Mouse (Mus musculus) adrenal gland, adult (tissue): ENCODE measurements at regions not wholly inside any gene's neighbourhood (a gene's known extent, or its start where the extent isn't known, plus 50 kb on each side); places are given as distances from the start of the nearest gene placed in this dataset.

Experiments
- DNase-seq, 2 experiments: peaks; one replicate each; pipeline ENCODE4 v3.0.0; 2022 to 2023; ENCODE audit warnings: low spot score in 1 of 2; ENCODE audit not compliant: inconsistent age in 2 of 2

GRCm38 (mm10) chr2:172613891-172614391 is 64.5 kb downstream of the Tfap2c start:
- peak; percentile 26 to 72 for DNase-seq

GRCm38 (mm10) chr2:172615148-172615547 is 65.8 kb downstream of the Tfap2c start:
- DNase-seq: no peak

GRCm38 (mm10) chr2:172615582-172615981 is 66.2 kb downstream of the Tfap2c start:
- DNase-seq: no peak

GRCm38 (mm10) chr2:172619168-172619567 is 69.8 kb downstream of the Tfap2c start:
- no peak for DNase-seq

DNA sequence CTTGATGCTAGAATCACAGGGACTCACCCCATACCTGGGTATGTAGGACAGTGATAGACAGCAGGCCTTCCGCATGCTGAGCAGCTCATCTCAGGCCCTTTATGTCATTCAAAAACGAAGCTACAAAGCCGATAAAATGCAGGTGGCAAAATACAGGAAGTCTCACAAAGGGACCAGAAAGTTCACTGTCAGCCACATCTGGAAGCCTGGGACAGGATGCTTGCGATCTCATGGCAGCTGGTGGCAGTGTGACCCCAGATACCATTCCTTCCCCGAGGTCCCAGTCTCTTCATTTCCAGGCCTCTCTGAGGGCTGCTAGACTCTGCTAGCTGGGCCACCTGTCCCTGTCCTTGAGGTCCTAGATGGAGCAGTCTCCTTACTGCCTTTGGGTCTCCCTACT is 70.6 kb downstream of the Tfap2c start:
- no peak for DNase-seq

- DNase-seq: no peak
Measured at GRCm38 (mm10) chr2:172623707-172624106, 74.3 kb downstream of the Tfap2c start.

GRCm38 (mm10) chr2:172627353-172628306 is 78.2 kb downstream of the Tfap2c start:
- DNase-seq: no peak

GRCm38 (mm10) chr2:172630333-172630732 is 80.9 kb downstream of the Tfap2c start:
- DNase-seq: no peak

DNA sequence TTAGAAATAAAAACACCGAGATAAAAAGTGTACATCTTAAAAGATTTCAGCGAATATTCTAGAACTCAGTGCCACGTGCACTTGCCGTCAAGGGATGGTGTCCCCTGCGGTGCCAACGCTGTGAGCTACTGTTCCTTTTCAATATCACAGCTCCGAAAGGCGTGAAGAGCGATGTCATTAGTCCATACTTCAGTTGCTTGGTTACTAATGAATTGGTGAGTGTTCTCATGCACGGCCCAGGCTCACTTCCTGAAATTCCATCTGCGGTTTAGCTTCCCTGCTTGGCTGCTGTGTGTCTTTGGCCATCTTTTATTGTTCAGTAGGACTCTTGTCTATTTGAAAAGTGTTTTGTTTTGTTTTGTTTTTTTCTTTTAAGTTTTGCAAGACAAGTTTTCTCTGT is 93.2 kb downstream of the Tfap2c start:
- DNase-seq: no peak

GRCm38 (mm10) chr2:172643860-172644259 is 94.5 kb downstream of the Tfap2c start:
- DNase-seq: peak; percentile 19 to 66

DNA sequence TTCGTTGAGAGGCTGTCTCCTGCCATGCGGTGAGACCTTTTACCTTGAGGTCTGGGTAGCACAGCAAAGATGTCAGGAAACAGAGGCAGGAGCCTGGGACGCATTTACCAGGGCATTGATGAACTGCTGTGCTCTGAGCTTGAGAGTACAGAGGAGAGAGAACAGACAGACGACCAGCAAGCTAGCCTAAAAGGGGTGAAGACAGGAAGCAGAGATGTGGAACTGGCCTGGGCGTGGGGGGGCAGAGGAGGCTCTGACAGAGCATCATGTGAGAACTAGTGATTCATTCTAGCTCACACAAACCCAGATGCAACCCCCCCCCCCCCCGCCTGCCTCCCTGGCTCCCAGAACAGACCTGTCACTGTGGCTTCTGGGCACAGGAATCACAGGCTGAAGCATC is 95.1 kb downstream of the Tfap2c start:
- no peak for DNase-seq

DNA sequence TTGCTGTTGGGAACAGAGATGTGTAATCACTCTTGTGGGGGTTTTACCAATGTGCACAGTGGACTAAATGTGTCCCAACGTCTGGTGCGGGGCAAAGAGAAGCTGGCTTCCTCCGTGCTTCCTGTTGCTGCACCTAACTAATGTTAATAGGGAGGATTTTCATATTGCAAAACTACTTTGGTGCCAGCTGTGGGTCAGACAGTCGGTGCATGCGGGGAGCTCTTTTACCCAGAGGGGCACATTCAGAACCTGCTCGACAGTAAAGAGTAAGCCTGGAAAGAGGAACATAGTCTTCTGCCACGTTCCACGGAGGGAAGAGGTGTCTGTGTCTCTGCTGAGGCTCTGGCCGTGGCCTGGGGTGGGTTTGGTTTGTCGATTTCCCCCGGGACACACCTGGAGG is 98.7 kb downstream of the Tfap2c start:
- no peak for DNase-seq

DNA sequence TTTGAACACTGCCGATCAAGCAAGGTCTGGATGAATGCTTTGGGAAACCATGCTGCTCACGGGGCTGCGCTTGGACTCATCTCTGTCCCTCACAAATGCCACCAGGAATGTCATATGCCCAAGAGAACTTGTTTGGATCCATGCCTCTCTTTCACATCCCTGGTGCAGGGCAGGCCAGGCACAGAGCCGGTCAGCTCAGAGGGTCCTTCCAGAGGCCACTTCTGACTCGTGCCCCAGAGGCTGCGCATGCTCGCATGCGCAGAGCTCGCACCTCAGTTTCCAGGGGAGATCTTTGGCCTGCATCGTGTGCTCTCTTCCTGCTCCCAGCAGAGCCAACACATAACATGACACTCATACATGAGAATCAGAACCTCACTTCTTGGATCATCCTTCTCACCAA is 111.1 kb downstream of the Tfap2c start:
- DNase-seq: no peak

- no peak for DNase-seq
Measured at GRCm38 (mm10) chr2:172660916-172661315, 111.5 kb downstream of the Tfap2c start.

DNA sequence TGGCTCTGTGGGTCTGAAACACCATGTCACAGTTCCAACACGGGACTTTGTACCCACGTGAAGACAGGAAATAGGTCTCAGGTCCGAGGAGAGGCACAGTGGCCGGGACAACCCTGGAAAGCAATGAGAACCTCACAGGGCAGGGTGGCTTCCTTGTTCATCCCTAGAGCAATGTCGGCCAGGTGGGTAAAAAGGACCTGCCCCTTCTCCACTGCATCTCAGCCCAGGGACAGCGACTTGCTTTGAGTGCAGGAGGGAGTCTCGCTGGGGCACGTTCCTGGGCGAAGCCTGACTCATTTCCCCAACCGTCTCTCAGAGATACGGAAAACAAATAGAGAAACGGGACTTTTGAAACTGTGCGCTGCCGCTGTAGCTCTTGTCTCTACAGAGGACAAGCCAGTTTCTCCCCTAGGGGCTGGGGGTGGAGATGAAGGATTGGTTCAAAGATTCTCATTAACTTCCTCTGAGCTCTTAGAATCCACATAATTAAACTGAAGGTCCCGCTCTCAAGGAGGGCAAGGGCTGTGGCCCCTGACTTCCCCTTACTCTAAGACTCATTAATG is 112.1 kb downstream of the Tfap2c start:
- peak in 1 of 2 experiments; percentile 19 for DNase-seq

DNA sequence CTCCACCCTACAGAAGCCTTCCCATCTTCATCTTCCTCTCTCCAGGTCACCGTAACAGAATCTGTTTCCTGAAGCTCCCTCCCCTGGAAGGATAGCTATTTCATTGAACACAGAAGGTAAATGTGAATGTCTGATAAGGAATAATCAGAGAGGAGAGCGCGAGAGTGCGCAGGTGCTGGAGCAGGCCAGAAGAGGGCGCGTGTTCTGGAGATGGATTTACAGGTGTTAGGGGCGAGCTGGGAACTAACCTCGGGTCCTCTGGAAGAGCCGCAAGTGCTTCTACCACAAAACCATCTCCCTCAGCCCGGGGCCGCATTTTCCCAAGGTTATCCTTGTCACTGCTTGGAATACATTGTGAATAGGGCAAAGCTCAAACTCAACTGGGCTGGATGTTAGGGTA is 112.8 kb downstream of the Tfap2c start:
- DNase-seq: no peak

GRCm38 (mm10) chr2:172663681-172664080 is 114.3 kb downstream of the Tfap2c start:
- no peak for DNase-seq

DNA sequence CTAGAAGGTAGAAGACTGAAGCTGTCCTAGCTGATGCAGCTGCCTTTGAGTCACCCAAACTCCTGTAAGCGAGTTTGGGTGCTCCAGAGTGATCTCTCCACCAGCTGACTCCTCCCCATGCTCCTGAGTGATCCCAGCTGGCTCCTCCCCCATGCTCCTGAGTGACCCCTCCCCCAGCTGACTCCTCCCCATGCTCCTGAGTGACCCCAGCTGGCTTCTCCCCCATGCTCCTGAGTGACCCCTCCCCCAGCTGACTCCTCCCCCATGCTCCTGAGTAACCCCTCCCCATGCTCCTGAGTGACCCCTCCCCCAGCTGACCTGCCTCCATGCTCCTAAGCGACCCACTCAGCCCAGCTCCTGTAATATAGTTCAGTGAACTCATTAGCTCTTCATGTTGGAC is 123.7 kb downstream of the Tfap2c start:
- DNase-seq: no peak

GRCm38 (mm10) chr2:172674641-172675040 is 125.2 kb downstream of the Tfap2c start:
- DNase-seq: no peak

DNA sequence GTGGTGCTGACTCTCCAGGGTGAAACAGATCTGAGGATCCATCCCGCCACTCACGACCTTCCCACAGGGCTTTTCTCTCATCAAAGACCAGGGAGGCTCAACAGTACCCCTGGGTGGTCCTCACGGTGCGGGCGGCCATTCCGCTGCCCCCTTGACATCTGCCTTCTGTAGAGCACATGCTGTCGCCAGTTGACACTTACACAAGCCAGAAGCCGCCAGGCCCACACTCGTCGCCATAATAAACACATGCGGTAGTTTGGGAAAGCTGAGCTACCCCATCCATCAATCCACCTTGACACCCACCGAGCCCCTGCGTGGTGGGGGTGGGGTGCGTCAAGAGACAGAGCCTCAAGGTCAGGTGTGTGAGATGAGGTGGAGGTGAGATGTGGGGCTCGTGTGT is 125.7 kb downstream of the Tfap2c start:
- no peak for DNase-seq

GRCm38 (mm10) chr2:172690196-172690595 is 140.8 kb downstream of the Tfap2c start:
- DNase-seq: no peak

DNA sequence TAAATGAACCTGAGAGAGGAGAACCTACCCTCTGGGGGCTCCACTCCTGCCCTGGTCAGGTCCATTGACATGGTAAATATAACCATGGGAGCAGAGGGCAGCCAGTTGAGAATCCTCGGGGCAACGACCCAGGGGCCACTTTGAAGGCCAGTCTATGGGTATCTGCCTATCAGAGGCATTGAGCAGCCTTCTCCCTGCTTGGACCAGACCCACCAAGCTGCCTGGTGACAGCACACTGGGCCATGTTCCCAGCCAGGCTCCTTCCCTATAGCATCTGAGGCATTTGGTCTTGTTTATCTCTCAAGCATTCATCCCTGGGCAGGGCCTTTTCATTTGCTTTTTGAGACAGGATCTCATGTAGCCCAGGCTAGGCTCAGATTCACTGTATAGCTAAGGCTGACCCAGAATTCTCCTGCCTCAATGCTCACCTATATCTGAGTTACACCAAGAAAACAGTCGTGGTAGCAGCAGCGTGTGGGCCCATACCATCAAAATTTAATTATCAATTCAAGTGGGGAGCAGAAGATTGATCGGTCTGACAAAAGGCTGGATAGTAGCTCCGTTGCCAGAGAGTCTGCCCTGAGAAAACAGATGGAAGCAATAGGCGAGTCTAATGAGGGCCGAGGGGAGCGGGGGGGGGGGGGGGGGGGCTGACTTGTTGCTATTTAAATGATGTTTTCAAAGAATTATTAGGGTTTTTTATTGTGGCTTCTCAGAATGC is 141.7 kb downstream of the Tfap2c start:
- no peak for DNase-seq
